Mouse (Mus musculus) hematopoietic stem cell, adult 5-6 weeks (primary cell): Measurements from ENCODE around the gene Slc9a9. TPM values are rescaled to one million over a fixed set of nuclear protein-coding genes. Genes with fewer than 3 reads are reported as not detected.
A peak's percentile ranks its signal among the peaks of the same experiment; 100 is the strongest.

ENCODE experiments used
- ATAC-seq, 2 experiments: fragments of 125-278 bp in 1 of 2; replicated peaks in 1 of 2; 2 replicates each; pipeline ENCODE4 v1.8.0; 2016 to 2017; ENCODE audit warnings: inconsistent platforms in 2 of 2, mild to moderate bottlenecking in 2 of 2, moderate number of reproducible peaks in 2 of 2, low read depth in 1 of 2, moderate TSS enrichment in 1 of 2; ENCODE audit not compliant: low FRiP score in 2 of 2, poor library complexity in 2 of 2, severe bottlenecking in 2 of 2, insufficient read depth in 1 of 2, low TSS enrichment in 1 of 2
- total RNA-seq: library from RNA; stranded (forward); fragments of 172-1452, 232-1000 nt; gene quantifications from 2 replicates; pipeline ENCODE4 v1.2.3, GENCODE M21; 2017

Slc9a9 gene
- total RNA-seq, 1 experiment from 2014 or later: 16.7 TPM

DNA sequence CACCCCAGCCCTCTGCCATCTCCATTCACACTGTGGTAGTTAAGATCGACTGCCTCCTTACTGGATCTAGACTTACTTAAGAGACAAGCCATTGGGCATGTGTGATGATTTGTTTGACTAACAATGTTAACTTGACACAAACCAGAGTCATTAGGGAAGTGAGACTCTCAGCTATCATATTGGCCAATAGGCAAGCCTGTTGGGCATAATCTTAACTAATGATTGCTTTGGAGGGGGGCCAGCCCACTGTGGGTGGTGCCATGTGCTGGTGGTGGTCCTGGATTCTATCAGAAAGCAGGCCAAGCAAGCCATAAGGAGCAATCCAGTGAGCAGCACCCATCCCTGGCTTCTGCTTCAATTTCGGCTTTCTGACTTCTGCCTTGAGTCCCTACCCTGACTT lies 398.8 kb downstream of the Slc9a9 start:
- ATAC-seq: no peak

DNA sequence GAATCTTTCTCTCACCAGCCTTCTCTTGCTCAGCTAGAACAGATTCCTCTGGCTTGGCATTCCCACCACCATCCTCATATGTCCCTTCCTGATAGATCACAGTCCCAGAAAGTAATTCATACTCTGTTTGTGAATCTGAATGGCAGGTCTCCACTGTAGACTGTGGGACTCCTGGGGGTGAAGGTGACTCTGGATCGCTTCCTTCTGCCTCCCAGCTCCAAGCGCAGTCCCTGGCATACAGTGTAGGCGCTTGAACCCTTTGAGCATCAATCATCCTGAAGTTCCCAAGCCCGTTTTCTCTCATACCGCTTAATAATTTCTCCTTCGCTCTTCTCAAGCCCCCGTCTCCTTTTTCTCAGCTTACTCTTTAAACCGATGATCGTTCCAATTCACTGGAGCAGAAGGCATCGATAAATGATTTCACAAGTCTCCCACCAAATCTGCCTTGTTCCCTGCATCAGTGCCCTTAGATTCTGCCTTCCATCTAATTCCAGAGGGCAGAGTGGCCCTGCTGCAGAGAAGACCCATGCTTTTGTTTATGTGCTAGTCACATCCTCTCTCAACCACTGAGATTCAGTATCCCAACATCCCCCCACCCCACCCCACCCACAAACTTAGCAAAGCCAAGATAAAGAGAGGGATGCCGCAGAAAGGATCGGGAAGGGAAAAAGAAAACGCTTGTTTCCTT lies 401.3 kb downstream of the Slc9a9 start:
- ATAC-seq: no peak

DNA sequence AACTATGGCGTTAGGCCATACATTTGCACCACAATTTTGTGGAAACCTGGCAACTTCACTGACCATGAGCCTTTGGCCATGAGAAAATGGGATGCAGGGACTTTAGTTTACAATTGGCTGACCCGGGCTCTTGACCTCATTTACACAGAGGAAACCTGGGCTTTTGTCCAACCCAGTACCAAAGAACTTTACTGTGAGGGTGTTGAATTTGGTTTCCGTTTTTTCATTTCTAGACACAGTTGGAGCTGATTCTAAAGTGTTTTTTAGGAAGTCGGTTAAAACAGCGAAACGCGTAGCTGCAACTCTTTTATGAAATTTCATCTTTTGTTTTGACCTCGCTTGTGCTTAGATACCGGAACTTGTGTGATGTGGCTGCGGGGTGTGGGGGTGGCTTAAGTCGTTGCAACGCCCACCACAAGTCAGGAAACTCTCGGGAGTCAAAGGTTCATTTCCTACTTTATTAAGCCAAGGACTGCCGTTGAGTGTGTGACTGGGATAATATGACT lies 402.8 kb downstream of the Slc9a9 start:
- ATAC-seq: peak; percentile 75 to 79

DNA sequence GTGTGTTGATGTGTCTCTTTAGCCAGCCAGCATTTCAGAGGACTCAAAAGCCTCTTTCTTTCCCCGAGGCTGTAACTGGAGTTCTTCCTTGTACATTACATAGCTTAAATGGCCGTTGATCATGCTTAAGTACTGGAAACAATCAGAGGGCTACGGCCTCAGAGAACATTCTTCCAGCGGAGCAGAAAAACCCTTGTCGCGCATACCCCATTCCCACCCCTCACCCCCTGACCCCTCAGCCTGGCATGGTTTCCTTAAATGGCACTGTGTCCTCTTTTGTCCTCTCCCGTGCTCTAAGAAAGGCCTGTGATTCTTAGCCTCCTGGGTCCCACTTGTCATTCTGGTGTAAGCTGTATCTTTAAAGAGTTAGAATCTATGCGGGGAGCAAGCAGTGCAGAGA lies 404.0 kb downstream of the Slc9a9 start:
- no peak for ATAC-seq

DNA sequence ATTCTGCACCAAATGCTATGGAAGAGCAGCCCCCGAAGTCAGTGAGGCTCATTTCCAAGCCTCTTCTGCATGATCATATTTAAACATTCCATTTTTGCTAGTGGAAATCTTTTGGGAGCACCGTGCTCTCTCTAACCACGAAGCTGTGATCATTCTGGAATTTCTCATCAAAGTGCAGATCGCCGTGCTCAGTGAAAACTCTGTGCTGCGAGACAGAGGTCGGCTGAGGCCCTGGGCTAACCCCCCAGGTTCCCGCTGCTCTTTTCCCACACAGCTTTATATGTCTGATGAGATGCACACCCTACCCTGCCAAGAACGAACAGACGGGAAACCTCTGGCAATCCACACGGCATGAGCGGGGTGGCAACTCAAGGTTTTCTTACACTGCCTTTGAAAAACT lies 406.1 kb downstream of the Slc9a9 start:
- no peak for ATAC-seq

DNA sequence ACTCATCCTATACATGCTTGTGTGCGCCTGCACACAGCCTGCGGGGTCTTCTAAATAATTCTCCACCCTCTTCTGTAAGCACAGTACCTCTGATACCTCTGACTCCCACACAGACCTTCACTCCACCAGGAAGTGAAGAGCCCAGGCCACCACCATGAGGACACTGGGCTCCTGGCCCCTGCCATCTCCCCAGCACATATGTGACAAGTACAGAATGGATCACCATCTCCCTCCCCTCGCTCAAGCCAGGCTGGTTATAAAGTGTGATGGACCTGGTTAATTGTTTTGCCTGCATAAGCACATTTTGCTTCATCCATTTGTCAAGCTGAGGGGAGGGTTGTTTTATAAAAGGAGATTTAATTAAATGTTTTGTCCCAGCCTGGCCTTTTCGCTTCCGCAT lies 408.2 kb downstream of the Slc9a9 start:
- no peak for ATAC-seq

DNA sequence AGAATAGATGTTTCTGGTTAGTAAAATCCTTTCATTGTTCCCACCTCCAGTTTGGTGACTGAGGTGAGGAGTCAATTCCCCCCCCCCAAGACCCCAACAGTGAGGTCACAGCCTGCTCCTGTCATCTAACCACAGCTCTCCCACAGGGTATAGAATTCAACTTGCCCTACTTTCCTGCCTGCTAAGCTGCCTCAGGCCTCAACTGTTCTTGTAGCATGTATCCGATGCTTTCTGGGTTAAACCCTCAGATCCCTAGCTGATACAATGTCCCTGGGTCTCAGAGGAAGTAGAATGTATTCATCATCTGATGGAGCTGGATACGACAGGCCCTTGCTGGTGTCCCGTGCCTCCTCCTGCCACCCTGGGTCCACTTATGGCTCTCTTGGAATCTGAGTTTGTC lies 408.9 kb downstream of the Slc9a9 start:
- ATAC-seq: no peak

DNA sequence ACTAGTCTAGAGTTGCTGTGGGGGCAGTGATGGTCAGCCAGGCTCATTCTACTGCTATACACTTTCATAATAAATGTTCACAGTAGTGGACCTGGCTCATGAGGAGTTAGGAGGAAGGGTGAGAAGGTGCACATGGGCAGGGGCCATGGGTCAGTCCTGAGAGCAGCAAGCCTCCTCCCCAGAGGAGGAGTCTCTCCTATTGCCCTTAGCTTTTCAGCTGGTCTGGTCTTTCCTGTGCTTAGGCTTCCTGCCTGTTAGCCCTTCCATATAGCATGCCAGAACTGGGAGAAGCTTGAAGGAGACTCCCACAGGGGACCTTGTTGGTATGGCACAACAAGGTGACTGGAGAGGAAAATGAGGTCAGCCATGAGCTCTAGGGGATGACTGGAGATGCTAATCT lies 410.2 kb downstream of the Slc9a9 start:
- no peak for ATAC-seq

DNA sequence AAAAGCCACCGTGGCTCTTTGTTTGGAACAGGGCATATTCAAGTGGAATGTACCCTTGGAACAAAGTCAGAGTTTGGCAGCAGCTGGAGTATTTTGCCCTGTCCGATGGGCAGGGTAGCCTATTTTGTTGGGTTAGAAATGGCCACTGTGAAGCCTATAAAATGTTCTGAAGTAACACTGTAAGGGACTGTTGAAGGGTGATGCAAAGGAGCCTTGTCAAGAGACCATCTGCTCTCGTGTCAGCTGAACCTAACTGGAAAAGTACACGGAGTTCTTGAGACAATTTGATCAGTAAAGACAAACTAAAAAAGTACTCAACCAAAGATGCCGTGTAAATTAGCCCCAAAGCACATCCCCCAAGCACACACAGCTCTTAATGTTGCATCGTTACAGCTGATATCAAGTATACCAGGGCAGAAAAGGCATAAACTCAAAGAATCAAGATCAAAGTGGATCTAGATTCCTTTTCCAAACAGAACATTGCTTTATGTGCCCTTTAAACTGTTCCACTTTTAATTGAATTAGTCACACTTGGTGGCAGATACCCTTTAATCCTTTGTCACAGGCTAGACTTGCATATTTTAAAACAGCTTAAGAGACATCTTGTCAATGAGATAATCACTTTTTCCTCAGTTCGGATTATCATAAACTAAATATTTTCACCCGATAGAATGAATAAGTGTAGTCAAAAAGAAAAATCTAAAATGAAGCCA lies 416.6 kb downstream of the Slc9a9 start:
- no peak for ATAC-seq

DNA sequence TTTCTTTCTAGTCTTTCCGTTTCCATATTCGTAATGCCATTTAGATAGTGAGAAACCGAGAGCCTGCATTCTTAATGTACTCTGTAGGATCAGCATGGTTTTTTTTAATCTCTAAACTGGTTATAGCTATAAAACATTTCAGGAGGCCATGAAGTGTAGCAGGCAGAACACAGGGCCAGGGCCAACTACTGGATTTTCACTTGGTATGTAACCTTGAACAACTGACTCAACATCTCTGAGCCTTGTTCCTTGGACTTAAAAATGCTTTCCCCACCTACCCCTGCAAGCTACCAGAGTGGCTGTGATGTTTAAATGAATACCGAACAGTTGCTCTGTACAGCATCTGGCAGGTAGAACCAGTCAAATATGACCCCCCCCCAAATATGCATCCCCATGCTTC lies 418.5 kb downstream of the Slc9a9 start:
- no peak for ATAC-seq

DNA sequence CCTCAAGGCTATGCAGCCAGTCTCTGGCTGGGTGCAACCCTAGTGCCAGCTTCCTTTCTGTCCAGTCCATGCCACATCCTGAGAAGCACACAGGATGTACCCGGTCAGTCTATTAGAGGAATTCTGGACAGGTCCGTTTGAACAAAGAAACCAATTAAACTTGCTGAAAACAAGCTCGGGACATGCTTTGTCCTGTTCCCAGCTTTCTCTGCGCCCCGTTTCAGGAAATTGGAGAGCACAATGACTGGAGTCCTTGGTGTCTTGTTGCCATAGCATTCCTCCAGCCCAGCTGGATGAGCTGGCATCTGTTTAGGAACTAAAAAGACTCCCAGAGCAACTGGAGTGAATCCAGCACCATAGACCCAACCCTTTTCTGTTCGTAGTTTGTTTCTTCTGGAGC lies 419.3 kb downstream of the Slc9a9 start:
- ATAC-seq: 0 out of 4 replicates have a peak, but pooled peaks of 1 of the 2 experiments have one; percentile 32

DNA sequence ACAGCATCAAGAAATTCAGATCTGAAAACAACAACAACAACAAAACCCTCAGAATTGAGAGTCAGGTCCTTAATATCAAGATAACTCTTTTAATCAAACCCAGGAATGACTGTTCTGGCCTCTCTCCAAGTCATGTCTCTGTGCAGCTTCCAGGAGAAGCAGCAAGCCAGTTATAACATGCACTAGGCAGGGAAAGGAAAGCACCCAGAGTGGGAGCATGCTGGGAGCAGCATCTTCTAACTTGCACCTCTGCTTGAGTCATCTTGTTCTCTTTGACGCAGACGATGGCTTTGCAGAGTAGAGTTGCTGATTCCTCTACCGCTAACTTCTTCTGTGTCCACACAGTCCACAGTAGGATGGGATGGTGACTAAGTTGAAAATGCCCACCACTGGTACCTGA lies 426.8 kb downstream of the Slc9a9 start:
- ATAC-seq: no peak

DNA sequence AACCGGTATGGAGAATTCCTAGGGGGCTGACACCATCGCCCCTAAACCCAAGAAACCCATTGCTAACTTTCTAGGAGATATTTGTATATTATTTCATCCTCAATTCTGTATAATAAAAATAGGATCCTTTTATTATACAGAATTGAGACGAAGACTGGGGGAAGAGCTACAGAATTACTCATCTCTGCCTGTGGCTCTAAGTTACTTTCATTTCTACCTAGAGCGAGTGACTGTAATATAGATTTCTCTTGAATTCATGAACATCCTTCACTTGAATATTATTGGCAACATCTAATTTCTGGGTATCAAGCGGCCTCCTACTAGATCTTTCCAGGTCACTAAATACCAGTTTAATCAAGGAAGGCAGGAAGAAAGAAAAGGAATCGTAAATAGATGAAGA lies 436.1 kb downstream of the Slc9a9 start:
- no peak for ATAC-seq

DNA sequence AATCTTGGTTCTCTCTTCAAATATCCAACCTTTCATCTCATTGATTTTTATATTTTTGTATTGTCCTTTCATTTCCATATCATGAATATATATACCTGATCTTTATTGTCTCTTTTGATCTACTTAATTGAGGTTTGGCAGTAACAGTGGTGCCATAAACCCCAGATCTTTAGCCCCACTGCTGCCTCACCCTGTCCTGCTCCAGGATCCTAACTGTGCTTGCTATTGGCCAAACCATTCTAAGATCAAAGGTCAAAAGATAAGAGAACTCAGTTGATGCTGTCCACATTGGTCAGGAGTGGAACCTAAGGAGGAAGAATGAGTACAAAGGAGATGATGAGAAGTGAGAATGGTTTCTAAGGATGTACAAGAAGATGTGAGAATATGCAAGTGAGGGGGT lies 440.1 kb downstream of the Slc9a9 start:
- ATAC-seq: no peak

DNA sequence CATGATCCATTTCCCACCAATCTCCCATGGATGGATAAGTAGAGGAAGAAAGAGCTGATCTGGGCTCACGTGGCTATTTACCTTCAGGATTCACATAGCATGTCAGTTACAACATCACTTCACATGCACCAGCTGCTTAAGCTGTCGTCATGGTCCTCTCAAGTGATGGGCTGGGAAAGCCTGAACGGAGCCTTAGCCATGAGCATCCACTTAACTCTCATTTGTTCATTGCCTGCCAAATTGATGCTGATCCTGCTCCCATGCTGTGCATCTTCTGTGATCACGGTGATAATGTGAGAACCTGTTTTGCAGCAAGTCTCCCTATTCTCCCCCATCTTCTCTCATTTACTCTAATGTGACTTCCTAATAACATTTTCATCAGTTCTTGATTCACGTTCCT lies 441.1 kb downstream of the Slc9a9 start:
- no peak for ATAC-seq

DNA sequence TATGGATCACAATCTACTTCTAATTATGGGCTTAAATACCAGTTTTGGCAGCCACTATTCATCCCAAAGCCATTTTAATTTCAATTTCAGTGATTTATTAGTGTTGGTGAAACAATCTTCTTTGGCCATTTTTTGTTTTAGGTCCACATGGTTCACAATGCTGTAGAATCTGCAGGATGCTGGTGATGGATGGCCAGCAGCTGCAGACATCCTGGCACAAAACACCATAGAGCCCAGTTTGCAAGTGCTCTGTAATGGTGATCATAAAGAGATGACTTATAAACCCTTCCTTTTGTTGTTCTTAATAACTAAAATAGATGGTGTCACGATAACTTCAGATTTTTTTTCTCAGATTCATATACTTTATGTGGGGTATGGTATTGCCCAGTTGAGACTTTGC lies 442.0 kb downstream of the Slc9a9 start:
- ATAC-seq: no peak

DNA sequence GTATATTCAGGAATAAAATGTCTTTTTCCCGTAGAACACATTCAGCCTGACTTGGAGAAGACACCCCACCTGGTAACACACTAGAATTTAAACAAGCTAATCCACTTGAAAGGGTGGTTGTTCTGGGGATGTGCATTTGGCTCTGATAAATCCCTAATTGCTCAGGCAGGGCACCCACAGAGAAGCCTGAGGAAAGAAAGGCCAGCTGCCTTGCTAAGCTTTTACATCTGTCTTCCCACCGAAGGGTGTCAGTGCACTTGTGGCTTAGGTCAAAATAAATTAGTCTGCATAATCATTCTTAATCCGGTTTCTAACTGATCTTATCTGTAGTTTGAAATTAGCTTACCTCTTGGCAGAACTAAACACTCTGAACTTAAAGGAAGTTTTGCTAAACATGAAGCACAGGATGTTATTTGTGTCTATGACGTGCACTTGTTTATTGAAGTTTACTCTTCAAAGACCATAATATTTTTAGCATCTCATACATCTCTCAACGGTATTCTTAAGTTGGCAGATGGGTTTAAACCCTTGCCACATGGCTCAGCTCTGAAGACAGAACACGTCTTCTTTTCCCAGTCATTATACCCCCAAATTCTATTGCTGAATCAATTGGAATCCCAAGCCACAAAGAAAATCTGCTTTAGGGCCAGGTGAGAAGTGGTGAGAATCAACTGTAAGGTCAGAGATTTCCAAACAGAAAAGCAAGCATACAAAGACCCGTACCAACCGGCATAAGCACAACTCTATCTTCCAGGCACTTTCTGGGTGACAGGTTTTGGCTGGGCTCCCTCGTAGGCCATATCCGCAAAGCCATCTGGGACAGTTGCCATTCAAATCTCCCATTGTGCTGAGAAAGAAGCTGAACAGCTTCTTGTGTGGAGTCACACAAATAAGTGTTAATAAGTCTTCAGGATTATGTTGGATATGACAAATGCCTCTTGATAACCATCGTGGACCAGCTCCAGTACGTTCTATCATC lies 443.7 kb downstream of the Slc9a9 start:
- no peak for ATAC-seq

DNA sequence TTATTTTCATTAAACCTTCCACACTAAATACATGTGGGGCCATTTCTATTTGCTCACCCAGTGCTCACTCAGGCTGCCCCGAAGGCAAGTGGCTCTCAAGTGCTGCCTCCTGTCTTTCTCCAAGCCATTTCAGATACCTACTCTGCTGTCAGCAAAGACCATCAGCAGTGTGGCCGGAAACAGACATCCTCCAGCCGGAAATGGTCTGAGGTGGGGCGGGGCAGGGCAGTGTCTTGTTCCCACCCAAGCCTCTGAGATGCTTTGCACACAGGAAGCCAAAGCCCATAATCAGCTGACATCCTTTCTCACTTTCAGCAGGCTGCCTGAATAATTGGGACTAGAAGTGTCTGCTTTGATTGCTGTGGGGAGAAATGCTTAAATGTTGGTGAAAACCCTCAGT lies 450.4 kb downstream of the Slc9a9 start:
- ATAC-seq: peak; percentile 93 to 95
